Mouse (Mus musculus): Measurements from ENCODE around the gene Cdk5.
A peak's percentile ranks its signal among the peaks of the same experiment; 100 is the strongest.
"Not testable (repeated sequence)": the region's sequence is repeated elsewhere in the genome, so short reads cannot be mapped to it uniquely, and the experiment has no call there.

Gene Cdk5

DNA sequence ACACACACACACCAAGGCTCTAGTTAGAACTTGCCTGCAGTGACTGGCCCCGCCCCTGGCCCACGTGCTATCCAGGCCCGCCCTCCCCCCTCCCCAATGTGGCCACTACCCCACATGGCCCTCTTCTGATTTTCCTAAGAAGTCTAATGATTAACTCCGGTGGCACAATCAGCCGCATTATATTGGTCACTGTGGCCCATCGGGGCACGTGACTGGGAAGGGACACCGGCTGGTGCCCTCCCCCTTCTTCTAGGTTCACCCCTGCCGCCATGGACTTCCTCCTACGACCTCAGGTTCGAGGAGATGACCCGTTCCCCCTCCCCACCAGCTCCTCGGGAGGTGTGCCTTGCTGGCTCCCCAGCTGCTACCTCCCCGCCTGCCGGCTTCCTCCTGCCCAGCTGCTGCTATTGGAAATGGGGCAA is 4.7 kb upstream of the Cdk5 start:
- DNase-seq, result no peak

DNA sequence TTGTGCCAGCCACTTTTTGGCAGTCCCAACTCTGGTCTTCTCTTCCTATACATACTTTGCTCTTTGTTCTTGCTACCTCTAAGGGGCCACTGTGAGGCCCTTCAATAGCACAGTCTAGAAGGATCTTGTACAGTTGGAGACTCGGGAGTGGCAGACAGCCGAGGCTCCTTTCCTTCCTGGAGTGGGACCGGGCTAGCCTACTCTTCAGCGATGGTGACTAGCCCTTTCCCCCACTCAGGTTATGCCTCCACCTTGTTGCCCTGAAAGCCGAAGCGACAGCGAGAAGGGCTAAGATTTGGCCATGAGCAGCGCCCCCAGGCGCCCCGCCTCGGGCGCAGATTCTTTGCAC is 3.9 kb upstream of the Cdk5 start:
- DNase-seq, result no peak

DNA sequence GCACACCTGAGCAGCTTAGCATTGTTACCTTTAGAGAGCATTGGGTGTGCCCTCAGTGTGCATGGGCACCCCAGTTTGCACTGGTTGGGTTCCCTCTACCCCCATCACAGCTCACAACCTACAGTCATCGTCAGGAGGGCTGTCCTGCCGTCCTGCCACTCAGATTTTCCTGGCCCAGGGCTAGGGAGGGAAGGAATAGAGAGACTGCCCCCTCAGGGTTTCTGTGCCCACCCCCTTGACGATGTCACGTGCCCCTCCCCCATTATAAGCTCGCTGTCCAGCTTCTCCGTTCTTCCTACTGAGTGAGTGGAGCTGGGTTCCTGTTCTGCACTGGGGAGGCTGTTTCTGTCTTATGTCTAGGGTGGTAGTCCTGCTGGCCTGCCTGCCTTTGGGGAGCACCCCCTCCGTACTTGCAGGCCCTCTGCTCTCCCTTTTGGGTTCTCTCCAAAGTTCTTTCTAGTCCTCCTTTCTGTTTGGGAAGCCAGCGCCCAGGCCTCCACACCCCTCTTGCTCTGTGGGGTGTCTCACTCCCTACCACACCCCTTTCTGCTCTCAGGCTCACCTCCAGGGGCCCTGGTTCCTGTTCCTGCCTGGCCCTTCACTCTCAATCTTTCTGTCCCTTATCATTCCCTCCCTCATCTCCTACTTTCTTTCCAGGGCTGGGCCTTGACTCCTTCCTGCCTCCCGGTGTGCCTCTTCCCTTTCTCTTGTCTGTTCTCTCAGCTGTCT is 3.4 kb upstream of the Cdk5 start:
- DNase-seq, result no peak

DNA sequence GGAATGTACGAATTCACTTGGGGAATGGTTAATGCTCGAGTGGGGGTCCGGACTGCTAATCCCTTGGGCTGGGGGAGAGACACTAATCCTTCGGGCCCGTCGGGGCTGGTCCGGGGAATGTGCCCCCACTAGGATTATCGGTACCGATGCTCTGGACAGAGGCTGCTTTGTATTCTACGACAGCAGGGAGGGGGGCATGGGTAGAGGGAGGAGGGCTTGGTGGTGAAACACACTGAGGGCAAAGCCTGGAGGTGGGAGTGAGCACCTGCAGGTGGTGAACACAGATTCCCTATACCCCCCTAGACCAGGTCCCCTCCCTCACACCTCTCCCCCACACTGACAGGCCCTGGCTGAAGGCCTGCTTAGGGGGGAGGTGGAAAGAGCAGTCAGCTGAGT is 2.7 kb upstream of the Cdk5 start:
- peak; percentile 59 for DNase-seq

DNA sequence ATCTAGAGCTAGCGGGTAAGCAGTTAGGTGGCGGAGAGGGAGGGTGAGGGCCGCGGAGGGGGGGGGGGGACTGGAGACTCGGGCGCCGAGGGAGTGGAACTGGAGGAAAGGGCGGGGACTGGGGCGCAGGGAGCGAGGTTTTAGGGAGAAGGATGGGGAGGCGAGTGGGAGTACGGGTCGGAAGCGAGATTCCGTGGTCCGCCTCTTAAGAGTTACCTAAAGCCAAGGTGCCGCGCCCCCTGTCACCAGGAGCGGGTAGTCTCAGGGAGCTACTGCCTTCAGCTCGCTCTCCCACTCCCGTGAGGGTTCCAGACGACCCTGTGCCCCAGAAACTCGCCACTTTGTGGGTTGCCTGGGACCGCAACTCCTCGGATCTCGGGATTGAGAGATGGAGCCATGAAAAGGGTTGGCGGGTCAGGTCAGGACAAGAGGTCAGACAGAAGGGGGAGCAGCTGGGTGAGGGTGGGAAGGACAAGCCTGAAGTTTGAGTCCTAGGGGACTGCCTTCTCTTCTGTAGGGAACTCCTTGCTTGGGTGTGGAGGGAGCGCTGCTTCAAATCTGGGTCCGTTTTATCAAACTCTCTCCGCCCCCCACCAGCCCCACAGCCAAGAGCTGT is 2.2 kb upstream of the Cdk5 start:
- peak; percentile 84 for DNase-seq

DNA sequence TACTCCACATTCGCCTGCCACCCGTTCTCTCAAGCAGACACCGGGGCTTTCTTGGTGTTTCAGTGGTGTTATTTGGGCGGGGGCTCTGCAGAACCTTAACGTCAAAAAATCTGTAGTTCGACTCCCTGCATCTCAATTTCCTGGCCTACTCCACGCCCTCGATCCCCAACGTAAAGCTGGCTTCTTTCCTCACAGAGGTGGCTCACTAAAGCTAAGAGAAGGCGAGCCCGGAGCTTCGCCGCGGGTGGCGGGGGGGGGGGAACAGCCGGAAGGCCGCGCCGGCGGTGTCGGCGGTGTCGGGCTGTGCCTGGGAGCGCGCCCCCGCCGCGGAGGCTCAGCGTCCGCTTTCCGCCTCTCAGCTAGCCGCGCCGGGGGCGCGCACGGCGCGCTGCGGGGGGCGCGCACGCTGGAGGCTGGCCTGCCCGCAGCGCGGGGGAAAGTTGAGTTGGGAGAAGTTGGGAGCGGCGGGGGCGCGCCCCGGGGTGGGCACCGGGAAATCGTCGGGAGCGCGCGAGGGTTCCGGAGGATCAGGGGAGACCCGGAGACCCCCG is 1.6 kb upstream of the Cdk5 start:
- DNase-seq, result peak; percentile 91

DNA sequence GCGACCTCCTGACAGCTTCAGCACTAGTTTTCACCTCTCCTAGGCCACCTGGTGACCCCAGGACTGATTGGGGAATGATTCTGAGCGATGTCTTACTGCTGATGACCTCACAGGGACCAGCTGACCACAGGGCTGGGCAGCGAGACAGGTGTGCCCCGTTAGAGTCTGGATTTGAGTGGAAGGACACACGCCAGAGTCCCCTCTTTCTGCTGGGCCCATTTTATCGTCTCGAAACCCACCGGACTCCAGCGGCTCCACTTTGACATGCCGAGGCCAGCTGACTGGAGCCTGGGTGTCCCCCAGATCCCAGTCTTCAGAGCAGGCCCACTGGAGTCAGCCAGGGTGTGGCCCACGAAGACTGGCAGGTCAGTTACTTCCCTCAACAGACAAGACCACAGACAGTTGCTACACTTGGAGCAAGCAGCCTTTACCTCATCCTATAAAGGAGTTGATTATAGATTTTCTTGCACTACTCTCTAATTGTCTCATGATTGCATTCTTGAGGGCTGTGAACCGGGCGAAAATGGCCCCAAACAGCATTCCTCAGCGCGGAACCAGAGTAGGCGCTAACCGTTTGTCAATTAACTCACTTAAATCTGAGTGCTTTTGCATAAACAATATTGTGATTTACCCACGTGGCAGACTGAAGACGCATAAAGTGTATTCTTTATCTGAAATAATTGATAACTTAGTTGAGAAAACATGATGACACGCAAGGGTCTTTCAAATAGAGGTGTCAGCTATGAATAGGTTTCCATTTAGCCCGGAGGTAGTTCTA is 863 bp upstream of the Cdk5 start:
- peak; percentile 39 for DNase-seq

DNA sequence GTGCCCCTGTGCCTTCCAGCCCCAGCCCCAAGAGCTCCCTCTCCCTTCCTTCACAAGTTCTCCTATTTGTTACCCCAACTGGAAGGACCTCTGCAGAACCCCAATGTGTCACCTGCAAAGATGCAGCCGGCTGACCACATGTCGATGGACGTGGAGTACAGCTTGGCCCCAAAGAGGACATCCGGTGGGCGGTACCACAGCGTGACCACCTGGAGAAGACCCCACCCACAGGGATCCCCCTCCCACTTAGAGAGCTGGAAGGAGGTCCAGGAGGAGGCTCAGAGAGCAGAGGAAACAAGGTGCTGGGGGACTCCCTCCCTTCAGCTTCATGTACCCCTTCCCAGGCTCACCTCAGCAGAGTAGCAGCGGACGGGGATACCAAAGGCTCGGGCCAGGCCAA is 2.9 kb downstream of the Cdk5 start:
- no peak for DNase-seq

DNA sequence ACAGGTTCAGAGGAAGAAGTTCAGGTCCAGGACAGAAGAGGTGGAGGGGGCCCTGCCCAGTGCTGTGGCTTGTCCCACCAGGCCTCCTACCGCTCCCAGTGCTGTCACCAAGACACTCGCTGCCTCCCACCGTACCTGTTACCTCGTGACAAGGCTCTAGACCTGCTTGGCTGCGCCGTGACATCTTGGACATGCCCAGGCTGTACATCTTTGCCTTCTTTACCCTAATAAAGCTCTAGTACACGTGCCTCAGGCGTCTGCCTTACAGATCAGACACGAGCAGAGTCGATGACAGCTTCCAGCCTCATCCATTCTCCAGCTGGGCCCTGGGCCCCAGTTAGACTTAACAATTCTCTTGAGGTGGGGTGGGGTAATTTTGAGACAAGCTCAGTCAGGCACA is 5.7 kb downstream of the Cdk5 start:
- DNase-seq, result no peak

DNA sequence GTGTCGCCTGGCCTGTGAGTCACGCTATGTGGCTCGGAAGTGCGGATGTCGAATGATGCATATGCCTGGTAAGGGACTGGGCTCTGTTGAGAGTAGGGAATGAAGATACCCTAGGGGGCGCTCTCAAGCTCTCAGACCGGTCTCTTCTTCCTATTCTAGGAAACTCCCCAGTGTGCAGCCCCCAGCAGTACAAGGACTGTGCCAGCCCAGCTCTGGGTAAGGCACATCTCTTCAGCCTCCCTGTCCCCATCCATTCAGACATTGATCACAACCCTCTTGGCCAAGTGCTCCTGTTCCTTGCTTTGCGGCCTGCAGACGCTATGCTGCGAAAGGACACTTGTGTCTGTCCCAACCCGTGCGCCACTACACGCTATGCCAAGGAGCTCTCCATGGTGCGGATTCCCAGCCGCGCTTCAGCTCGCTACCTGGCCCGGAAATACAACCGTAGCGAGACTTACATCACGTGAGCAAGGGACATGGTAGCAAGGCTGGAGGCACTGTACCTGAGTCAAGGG is 7.1 kb downstream of the Cdk5 start:
- peak; percentile 78 for DNase-seq

DNA sequence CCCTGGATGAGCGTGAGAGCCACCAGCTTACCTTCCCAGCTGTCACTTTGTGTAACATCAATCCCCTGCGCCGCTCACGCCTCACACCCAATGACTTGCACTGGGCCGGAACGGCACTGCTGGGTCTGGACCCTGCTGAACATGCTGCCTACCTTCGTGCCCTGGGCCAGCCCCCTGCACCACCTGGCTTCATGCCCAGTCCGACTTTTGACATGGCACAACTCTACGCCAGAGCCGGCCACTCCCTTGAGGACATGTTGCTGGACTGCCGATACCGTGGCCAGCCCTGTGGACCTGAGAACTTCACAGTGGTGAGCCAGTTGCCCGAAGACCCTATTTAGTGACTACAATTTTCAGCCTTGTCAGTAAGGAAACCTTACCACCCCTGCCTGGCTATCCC is 9.4 kb downstream of the Cdk5 start:
- no peak for DNase-seq

DNA sequence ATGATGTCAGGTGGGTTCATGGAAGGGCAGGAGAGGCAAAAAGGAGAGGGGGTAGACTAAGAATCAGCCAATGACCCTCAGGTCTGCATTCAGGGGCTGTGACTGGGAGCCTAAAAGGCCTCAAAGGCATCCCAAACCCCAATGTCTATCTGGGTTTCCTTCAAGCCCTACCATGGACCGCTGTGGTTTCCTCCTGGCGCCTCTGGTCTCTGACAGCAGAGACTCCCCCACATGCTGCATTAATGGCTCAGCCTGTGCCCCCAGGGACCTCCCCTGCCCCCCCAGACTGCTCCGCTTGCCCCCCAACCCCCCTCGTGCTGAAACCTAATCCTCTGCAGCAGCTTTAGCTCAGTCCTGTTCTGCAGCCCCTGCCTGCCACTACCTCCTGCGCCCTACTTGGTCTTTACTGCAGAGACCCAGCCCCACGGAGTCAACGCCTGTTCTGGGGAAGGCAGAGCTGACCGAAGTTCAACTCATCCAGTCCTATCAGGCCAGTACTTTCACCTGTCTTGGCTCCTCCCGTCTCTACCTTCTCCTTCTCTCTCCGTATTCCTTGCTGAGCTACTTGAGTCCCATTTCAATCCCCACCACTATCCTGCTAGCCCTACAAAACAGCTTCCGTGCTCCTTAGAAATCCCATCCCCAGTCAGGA is 10.2 kb downstream of the Cdk5 start, which contains the start of gene Asic3:
Gene Asic3 (plus strand): TSS at position 351 of the 652 bp plus-strand sequence.
- DNase-seq, result no peak

DNA sequence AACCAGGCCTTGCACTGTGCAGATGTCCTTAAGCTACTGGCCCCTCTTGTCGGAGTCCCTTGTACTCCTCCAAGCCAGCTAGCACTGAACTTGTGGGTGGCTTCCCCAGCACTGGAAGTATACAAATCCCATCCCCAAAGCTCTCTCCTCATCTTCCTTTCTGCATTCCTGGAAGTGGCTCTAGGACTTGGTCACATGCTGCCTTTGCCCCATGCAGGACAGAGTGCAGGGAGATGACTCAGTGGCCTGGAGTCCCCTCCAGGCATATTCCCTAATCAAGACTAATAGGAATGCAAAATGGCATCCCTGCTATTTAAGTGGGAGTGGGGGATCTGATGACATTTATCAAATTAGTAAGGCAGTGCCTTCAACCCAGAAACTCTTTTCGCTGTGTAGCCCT is 11.3 kb downstream of the Cdk5 start:
- no peak for DNase-seq

DNA sequence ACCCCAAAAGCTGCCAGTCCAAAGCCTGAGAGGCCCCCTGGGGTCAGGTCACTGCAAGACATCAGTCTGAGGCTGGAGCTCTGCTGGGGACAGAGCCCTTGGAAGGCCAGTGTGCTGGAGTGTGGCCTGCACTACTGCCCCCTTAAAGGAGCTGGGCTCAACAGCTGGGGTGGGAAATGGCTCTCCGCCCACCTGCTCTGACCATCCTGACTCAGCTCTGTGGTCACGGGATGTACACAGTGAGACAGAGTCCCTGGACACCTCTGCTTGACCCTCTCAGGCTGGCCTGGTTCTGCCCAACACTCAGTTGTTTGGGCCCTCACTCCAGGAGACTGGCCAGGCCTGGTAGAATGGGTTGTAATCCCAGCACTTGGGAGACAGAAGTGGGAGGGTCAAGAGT is 13.9 kb downstream of the Cdk5 start:
- DNase-seq, result no peak

DNA sequence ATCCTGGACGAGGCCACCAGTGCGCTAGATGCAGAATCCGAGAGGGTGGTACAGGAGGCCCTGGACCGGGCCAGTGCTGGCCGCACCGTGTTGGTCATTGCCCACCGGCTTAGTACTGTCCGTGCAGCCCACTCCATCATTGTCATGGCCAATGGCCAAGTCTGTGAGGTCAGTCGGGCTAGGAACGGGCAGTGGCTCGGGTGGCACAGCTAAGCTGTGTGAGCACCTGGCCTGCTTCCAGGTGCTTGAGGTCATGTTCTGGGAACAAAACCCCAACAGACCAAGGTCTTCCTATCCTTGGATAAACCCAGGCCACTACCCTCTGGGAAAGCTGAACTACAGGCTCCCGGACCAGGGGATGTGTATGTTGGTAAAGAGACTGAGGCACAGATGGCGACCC is 14.7 kb downstream of the Cdk5 start:
- DNase-seq, result no peak

DNA sequence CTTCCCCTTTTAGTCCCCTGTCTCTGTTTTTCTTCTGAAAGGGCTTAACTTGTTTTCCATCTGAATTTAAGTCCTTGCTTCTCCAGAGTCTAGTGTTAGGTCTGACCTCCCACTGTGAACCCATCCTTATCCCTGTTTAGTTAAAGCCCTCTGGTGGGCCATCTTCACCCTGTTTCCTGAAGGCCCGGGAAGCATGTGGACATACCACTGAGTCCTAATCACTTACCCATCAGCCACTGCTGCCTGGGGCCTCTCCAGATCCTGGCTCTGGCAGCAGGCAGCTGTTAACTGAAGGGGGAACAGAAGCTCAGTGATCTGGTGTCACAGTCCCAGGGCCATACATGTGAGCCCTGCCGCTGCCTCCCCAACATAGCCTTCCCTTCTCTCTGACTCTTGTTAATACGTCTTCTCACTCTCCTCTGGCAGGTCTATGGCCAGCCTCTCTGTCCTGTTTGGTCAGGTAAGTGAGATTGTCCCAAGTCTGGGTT is 17.9 kb downstream of the Cdk5 start:
- no peak for DNase-seq

DNA sequence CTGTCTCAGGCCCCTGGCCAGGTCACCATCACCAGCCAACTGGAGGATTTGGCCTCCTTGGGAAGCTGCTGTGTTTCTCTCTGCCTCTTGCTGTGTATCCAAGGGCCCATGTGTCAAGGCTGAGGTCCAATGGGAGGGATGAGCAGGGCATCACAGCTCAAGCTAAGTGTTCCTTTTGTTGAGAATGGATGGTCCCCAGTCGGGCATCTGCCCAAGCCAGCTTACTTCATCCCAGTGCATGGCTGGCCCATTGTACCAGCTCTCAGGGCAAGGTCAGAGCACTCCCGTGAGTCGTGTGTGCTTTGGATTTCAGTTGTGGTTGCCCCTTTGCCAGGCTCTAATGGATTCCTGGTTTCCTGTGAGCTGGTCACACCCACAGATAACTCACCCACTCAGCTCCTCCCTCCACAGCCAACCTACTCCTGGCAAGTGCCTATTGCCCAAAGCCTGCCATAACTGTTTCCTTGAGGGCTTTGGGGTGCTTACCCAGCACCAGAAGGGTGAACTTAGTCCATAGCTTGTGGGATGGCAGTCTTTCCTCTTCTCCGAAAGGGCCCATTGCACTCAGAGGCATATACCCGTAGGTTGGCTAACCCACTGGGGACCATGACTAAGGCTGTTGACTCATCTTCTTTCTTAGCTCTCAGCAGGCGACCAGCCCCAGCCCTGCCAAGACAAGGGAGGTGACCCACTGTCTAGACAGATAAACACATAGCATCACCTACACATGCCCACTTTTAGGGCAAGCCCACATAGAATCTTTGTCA is 18.6 kb downstream of the Cdk5 start:
- no peak for DNase-seq

DNA sequence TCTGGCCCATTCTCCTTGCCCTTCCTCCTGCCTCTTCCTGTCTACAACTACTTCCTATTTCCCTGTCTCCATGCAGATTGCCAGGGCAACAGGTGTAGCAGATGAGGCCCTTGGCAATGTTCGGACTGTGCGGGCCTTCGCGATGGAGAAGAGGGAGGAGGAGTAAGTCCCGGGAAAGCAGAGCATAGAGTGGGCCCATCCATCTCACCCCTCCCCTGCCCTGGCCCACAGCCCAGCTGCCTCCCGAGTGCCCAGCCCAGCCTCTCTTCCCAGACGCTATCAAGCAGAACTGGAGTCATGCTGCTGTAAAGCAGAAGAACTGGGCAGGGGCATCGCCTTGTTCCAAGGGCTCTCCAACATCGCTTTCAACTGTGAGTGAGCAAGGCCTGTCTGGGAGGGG is 21.4 kb downstream of the Cdk5 start:
- DNase-seq, result no peak

DNA sequence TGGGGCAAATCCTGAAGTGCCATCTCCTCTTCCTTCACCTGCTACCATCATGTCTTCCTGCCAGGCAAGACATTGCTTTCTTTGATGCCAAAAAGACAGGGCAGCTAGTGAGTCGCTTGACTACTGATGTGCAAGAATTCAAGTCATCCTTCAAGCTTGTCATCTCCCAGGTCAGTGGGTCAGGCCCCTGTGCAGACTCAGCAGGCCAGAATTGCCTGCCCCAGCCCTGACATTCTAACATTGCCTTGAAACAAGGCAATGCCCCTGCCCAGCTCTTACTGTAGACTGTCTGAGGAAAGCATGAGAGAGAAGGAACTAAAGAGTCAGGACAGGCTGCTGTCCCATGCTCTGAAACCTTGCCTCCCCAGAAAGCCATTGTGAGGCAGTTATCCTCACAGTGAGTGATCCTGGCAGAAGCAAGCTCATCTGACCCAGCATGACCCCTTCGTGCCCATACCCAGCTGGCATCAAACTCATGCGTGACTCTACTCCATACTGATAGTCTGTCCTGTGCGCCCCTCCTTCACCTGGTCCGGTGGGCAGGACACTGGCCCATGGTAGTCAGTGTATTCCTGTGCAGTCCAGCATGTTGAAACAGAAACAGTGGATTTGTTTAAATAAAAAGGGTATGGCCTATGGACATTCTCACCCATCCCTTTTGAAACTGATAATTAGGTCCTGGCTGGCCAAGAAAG is 22.3 kb downstream of the Cdk5 start:
- DNase-seq, result no peak

DNA sequence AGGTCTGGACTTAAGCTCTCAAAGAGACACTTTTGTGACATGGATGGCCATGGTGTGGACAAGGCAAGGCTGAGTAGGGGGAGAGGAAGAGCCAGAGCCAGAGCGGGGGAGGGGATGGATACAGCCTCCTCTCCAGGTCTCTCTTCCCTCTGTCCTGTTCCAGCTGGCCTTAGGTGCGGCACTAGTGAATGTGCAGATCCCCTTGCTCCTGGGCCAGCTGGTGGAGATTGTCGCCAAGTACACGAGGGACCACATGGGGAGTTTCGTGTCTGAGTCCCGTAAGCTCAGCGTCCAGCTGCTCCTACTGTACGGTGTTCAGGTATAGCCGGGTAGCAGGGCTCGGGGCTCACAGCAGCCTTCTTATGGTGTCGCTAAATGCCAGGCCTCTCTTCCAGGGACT is 23.0 kb downstream of the Cdk5 start:
- DNase-seq, result no peak

DNA sequence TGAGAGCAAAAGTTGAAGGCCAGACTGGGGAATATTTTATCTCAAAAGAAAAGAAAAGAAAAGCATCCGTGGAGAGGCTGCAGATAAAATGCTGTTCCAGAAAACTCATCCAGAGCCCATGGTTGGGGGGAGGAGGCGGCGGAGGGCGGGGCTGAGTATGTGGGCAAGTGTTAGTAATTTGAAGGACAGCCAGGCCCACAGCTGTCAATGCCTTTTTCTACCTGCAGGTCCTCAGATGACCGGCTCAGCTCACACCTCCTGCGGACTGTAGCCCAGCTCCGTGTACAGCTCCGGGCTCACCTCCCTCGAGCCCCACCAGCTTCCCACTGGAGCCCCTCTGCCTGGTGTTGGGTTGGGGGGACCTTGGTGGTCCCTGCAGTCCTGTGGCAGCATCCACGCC is 23.6 kb downstream of the Cdk5 start:
- DNase-seq, result no peak

DNA sequence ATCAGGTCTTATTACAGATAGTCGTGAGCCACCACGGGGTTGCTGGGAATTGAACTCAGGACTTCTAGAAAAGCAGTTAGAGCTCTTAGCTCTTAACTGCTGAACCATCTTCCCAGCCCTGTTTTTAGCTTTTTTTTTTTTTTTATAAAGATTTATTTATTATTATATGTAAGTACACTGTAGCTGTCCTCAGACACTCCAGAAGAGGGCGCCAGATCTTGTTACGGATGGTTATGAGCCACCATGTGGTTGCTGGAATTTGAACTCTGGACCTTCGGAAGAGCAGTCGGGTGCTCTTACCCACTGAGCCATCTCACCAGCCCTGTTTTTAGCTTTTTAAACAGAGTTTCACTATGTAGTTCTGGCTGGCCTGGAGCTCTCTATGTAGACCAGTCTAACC is 27.1 kb downstream of the Cdk5 start:
- DNase-seq, result not testable (repeated sequence)
